Mouse (Mus musculus) E14TG2a.4 (cell line): ENCODE results near the gene Robo4.

Source experiments
- H3K27me3 ChIP-seq: 2 replicates; pipeline ENCODE4 v1.6.1; 2014; ENCODE audit warnings: low read length, control low read depth; ENCODE audit not compliant: insufficient read depth
- H3K36me3 ChIP-seq: 2 replicates; pipeline ENCODE4 v1.6.1; 2014; ENCODE audit warnings: low read length, control low read depth; ENCODE audit not compliant: insufficient read depth
- H3K4me1 ChIP-seq: replicated peaks from 2 replicates; pipeline ENCODE4 v1.6.1; 2014; ENCODE audit warnings: low read depth, low read length, control low read depth
- H3K4me3 ChIP-seq: replicated peaks from 2 replicates; pipeline ENCODE4 v1.5.1; 2014; ENCODE audit warnings: mild to moderate bottlenecking, low read length
- H3K9me3 ChIP-seq: 2 replicates; pipeline ENCODE4 v1.6.1; 2014; ENCODE audit warnings: low read length, control low read depth
- CTCF ChIP-seq: conservative IDR thresholded peaks from 2 replicates; pipeline ENCODE4 v1.5.1; 2014; ENCODE audit warnings: low read length
- NANOG ChIP-seq: IDR thresholded peaks from 2 replicates; pipeline ENCODE4 v1.6.1; 2014; ENCODE audit warnings: borderline replicate concordance, low read length, mixed read lengths
- POU5F1 ChIP-seq: IDR thresholded peaks from 2 replicates; pipeline ENCODE4 v1.6.1; 2014; ENCODE audit warnings: low read length, borderline replicate concordance

Gene Robo4

GRCm38 (mm10) chr9:37401802-37402201 is at the start of gene Robo4:
TSS of gene Robo4 (plus strand) at chr9:37401897.
- peaks cover 44% of the 10 kb centered on the region for H3K4me1 ChIP-seq
- H3K36me3 ChIP-seq: no peaks in the 10 kb centered on the region
- no peaks in the 10 kb centered on the region for H3K9me3 ChIP-seq
- H3K27me3 ChIP-seq: peaks cover 13% of the 10 kb centered on the region; the same call in 1 of the 2 replicates
- TF ChIP-seq POU5F1: no peak
- TF ChIP-seq NANOG: no peak
- TF ChIP-seq CTCF: no peak
- peak within 1 kb of the TSS; percentile 7; the same call in 1 of the 2 replicates for H3K4me3 ChIP-seq

- Histone ChIP-seq H3K27me3 (no peaks in the 10 kb centered on the region), H3K4me3 (no peak overlapping the region), H3K4me1 (peaks cover 9% of the 10 kb centered on the region; the same call in 1 of the 2 replicates), H3K36me3 (no peaks in the 10 kb centered on the region), H3K9me3 (no peaks in the 10 kb centered on the region)
- TF ChIP-seq CTCF: no peak
Observed at GRCm38 (mm10) chr9:37354485-37354884, 47.2 kb upstream of the Robo4 start.

GRCm38 (mm10) chr9:37358713-37359330 is 42.9 kb upstream of the Robo4 start:
- no peaks in the 10 kb centered on the region for H3K36me3 ChIP-seq
- H3K27me3 ChIP-seq: no peaks in the 10 kb centered on the region
- H3K9me3 ChIP-seq: no peaks in the 10 kb centered on the region
- H3K4me3 ChIP-seq: no peak overlapping the region
- H3K4me1 ChIP-seq: peaks cover 14% of the 10 kb centered on the region; the same call in 1 of the 2 replicates
- TF ChIP-seq NANOG (no peak), POU5F1 (no peak), CTCF (no peak)

- H3K27me3 ChIP-seq: no peaks in the 10 kb centered on the region
- no peak overlapping the region for H3K4me3 ChIP-seq
- TF ChIP-seq NANOG (no peak), CTCF (no peak), POU5F1 (no peak)
- no peaks in the 10 kb centered on the region for H3K9me3 ChIP-seq
- peaks cover 14% of the 10 kb centered on the region; the same call in 1 of the 2 replicates for H3K4me1 ChIP-seq
- no peaks in the 10 kb centered on the region for H3K36me3 ChIP-seq
Observed at GRCm38 (mm10) chr9:37359331-37360220, 42.1 kb upstream of the Robo4 start.

- peaks cover 15% of the 10 kb centered on the region; the same call in 1 of the 2 replicates for H3K4me1 ChIP-seq
- H3K9me3 ChIP-seq: no peaks in the 10 kb centered on the region
- TF ChIP-seq CTCF (no peak), NANOG (no peak), POU5F1 (no peak)
- H3K4me3 ChIP-seq: no peak overlapping the region
- no peaks in the 10 kb centered on the region for H3K27me3 ChIP-seq
- no peaks in the 10 kb centered on the region for H3K36me3 ChIP-seq
Observed at GRCm38 (mm10) chr9:37362084-37362483, 39.6 kb upstream of the Robo4 start.

- no peaks in the 10 kb centered on the region for H3K36me3 ChIP-seq
- H3K4me1 ChIP-seq: peaks cover 22% of the 10 kb centered on the region
- H3K27me3 ChIP-seq: no peaks in the 10 kb centered on the region
- H3K4me3 ChIP-seq: no peak overlapping the region
- no peak for TF ChIP-seq NANOG
- TF ChIP-seq POU5F1: no peak
- no peak for TF ChIP-seq CTCF
- no peaks in the 10 kb centered on the region for H3K9me3 ChIP-seq
Observed at GRCm38 (mm10) chr9:37362881-37363280, 38.8 kb upstream of the Robo4 start.

- Histone ChIP-seq H3K4me3 (no peak overlapping the region), H3K27me3 (no peaks in the 10 kb centered on the region), H3K9me3 (no peaks in the 10 kb centered on the region), H3K36me3 (no peaks in the 10 kb centered on the region), H3K4me1 (peaks cover 23% of the 10 kb centered on the region)
- no peak for TF ChIP-seq POU5F1
- TF ChIP-seq CTCF: no peak
- no peak for TF ChIP-seq NANOG
Observed at GRCm38 (mm10) chr9:37363551-37363950, 38.1 kb upstream of the Robo4 start.

- H3K4me3 ChIP-seq: no peak overlapping the region
- no peaks in the 10 kb centered on the region for H3K27me3 ChIP-seq
- no peak for TF ChIP-seq POU5F1
- TF ChIP-seq NANOG: no peak
- TF ChIP-seq CTCF: no peak
- no peaks in the 10 kb centered on the region for H3K36me3 ChIP-seq
- peaks cover 15% of the 10 kb centered on the region for H3K4me1 ChIP-seq
- H3K9me3 ChIP-seq: no peaks in the 10 kb centered on the region
Observed at GRCm38 (mm10) chr9:37364392-37364791, 37.3 kb upstream of the Robo4 start.
